Mouse (Mus musculus) kidney, embryonic 14.5 days (tissue): Measurements from ENCODE around the gene Cdh22. TPM values are rescaled to one million over a fixed set of nuclear protein-coding genes. Genes with fewer than 3 reads are reported as not detected.

Experiments used
- ATAC-seq: fragments of 200-750 bp; cut with Nextera tagmentation; 2 replicates; pipeline ENCODE4 v1.8.0; 2017; ENCODE audit warnings: moderate number of reproducible peaks, mild to moderate bottlenecking, moderate TSS enrichment, moderate library complexity; ENCODE audit not compliant: low FRiP score, low TSS enrichment
- H3K27ac ChIP-seq: fragments of 300-500 bp; sonication (generic); 2 replicates; pipeline ENCODE4 v1.5.1; 2014; ENCODE audit warnings: low read depth, mild to moderate bottlenecking, low read length, moderate library complexity, mixed read lengths
- H3K27me3 ChIP-seq: fragments of 300-500 bp; sonication (generic); 2 replicates; pipeline ENCODE4 v1.6.1; 2014; ENCODE audit warnings: mild to moderate bottlenecking, low read length; ENCODE audit not compliant: control insufficient read depth, insufficient read depth
- H3K36me3 ChIP-seq: fragments of 300-500 bp; sonication (generic); 2 replicates; pipeline ENCODE4 v1.6.1; 2014; ENCODE audit warnings: low read length, mixed read lengths; ENCODE audit not compliant: control insufficient read depth, insufficient read depth
- H3K4me1 ChIP-seq: fragments of 300-500 bp; sonication (generic); 2 replicates; pipeline ENCODE4 v1.6.1; 2014; ENCODE audit warnings: low read length, mixed read lengths; ENCODE audit not compliant: control insufficient read depth, insufficient read depth
- H3K4me2 ChIP-seq: fragments of 300-500 bp; sonication (generic); replicated peaks from 2 replicates; pipeline ENCODE4 v1.6.1; 2014; ENCODE audit warnings: low read depth, mild to moderate bottlenecking, low read length
- H3K4me3 ChIP-seq: fragments of 300-500 bp; sonication (generic); 2 replicates; pipeline ENCODE4 v1.5.1; 2014; ENCODE audit warnings: mild to moderate bottlenecking, low read length
- H3K9ac ChIP-seq: fragments of 300-500 bp; sonication (generic); 2 replicates; pipeline ENCODE4 v1.6.1; 2014; ENCODE audit warnings: low read depth, mild to moderate bottlenecking, low read length, moderate library complexity
- H3K9me3 ChIP-seq: fragments of 300-500 bp; sonication (generic); 2 replicates; pipeline ENCODE4 v1.6.1; 2016; ENCODE audit warnings: low read length; ENCODE audit not compliant: control insufficient read depth
- WGBS: fragments of 180-500 bp; shearing (Covaris S2); extraction: QIAGEN DNeasy Blood & Tissue Kit; methylation state at CpG from one replicate; pipeline ENCODE4 v1.1.7; 2014; 5-methylcytosine and 5-hydroxymethylcytosine counted together
- polyA plus RNA-seq: library from polyadenylated mRNA; unstranded; fragments of >200 nt; fragmentation: Nextera tagmentation; extraction: Ambion mirVana; gene quantifications from 2 replicates; pipeline ENCODE4 v1.2.1, GENCODE M21; 2014

The Cdh22 gene
- polyA plus RNA-seq, 1 experiment from 2014 or later: 0.74 TPM

DNA sequence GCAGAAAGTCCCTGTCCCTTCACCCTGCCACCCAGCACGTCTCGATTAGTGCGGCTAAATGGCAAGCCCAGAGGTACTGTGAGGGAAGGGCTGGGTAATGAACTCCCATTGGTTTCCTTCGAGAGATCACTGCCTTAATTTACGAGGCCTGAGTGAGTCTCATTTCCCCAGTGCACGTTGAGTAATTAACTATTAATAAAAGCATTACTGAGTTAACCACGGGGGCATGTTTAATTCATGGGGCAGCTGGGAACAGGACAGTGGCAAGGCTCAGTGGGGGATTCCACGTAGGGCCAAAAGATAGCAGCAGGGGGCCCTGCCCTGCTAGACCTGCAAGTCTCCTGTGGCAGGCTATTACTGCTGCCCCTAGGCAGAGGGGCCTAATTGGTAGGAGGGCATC, 36.7 kb upstream of the Cdh22 start:
- Histone ChIP-seq H3K4me1 (peaks cover 19% of the 10 kb centered on the region), H3K4me3 (no peak overlapping the region), H3K27ac (no peak overlapping the region), H3K9me3 (no peaks in the 10 kb centered on the region), H3K4me2 (no peak overlapping the region), H3K36me3 (0 out of 2 replicates have a peak, but pooled peaks cover under 1% of the 10 kb centered on the region), H3K27me3 (peaks cover 5% of the 10 kb centered on the region; the same call in 1 of the 2 replicates), H3K9ac (no peak overlapping the region)
- ATAC-seq: no peak
- 8% methylated on average over 8 of the region's 8 CpGs for WGBS

- Histone ChIP-seq H3K4me2 (no peak overlapping the region), H3K4me1 (peaks cover 19% of the 10 kb centered on the region), H3K36me3 (no peaks in the 10 kb centered on the region), H3K27me3 (peaks cover 5% of the 10 kb centered on the region; the same call in 1 of the 2 replicates), H3K4me3 (no peak overlapping the region), H3K9me3 (no peaks in the 10 kb centered on the region), H3K27ac (no peak overlapping the region), H3K9ac (no peak overlapping the region)
- ATAC-seq: 0 out of 2 replicates have a peak, but pooled peaks have one; percentile 22
- 34% methylated on average over 7 of the region's 7 CpGs for WGBS
These were observed 36.2 kb upstream of the Cdh22 start for GRCm38 (mm10) chr2:165270858-165271257.

DNA sequence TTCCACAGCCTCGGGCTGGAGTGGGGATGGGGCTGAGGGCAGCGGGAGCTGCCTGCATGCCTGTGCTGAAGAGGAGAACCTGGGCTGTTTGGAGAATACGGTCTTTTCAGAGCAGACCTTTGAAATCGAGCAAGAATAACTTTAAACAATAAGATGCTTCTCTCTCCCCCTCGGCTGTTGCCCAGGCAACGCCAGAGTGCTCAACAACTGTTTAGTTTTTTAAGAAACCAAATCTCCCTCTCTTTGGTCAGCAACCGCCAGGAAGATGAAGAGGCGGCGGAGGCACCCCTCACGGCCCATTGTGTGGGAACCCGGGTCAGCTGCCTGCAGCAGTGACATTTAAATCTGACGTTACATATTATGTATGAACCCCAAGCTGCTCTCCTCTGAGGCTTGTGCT, 32.1 kb upstream of the Cdh22 start:
- H3K4me2 ChIP-seq: no peak overlapping the region
- WGBS: 15% methylated on average over 12 of the region's 12 CpGs
- H3K36me3 ChIP-seq: no peaks in the 10 kb centered on the region
- H3K27me3 ChIP-seq: peaks cover 18% of the 10 kb centered on the region
- H3K9me3 ChIP-seq: no peaks in the 10 kb centered on the region
- no peak overlapping the region for H3K27ac ChIP-seq
- H3K9ac ChIP-seq: no peak overlapping the region
- no peak overlapping the region for H3K4me3 ChIP-seq
- no peak for ATAC-seq
- peaks cover 9% of the 10 kb centered on the region; the same call in 1 of the 2 replicates for H3K4me1 ChIP-seq

DNA sequence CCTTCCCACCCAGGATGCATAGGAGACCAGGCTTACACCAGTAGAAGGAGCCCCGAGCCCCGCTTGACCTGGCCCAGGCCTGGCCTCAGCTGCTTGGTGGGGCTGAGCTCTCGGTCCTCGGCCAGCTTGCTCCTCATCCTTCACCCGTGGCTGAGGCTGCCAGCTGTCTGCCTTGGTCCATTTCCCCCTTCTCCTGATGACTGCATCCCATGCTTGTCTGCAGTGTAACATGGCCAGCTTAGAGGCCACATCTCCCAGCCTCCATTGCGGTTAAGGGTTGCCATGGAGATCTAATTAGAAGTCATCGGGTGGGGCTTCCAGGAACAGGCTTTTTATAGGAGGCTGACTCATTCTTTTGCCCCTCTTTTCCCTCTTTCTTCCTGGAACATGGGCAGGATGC, 29.2 kb upstream of the Cdh22 start:
- 64% methylated on average over 7 of the region's 7 CpGs for WGBS
- Histone ChIP-seq H3K27ac (no peak overlapping the region), H3K4me3 (no peak overlapping the region), H3K36me3 (no peaks in the 10 kb centered on the region), H3K9ac (no peak overlapping the region), H3K4me2 (no peak overlapping the region), H3K27me3 (peaks cover 16% of the 10 kb centered on the region), H3K9me3 (no peaks in the 10 kb centered on the region), H3K4me1 (no peaks in the 10 kb centered on the region)
- ATAC-seq: peak; percentile 20; the same call in 1 of the 2 replicates

DNA sequence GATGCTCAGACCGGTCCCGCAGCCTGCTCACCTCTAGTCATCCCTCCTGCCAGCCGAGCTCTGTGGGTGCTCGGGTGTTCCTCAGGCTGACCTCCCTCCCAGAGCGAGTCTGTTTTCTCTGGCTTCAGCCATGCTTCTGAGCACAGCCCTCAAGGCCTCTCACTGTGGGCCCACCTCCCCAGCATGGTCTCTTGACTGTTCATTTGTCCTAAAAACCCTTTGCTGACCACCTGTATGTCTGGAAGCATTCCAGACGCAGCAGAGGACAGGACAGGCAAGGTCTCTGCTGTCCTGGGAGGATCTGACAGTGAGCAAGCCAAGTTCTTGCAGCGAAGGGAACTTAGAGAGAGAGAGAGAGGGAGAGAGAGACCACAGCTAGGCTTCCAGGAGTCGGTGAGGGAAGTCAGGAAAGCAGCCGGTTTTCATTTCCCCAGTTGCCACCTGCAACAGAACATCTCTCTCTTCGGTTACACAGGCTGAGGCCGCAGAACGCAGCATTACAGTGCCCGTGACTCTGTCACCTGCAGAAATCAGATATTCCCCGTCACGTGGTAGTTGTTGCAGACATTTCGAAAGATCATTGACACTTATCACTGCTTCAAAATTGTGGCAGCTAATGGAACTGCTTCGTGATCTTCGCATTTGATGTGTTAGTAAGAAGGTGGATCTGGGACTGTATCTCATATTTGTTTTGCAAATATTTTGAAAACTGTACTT, 27.8 kb upstream of the Cdh22 start:
- ATAC-seq: no peak
- H3K9me3 ChIP-seq: no peaks in the 10 kb centered on the region
- H3K27me3 ChIP-seq: peaks cover 13% of the 10 kb centered on the region
- no peak overlapping the region for H3K9ac ChIP-seq
- H3K4me1 ChIP-seq: no peaks in the 10 kb centered on the region
- H3K4me3 ChIP-seq: no peak overlapping the region
- 61% methylated on average over 18 of the region's 18 CpGs for WGBS
- H3K27ac ChIP-seq: no peak overlapping the region
- H3K36me3 ChIP-seq: no peaks in the 10 kb centered on the region
- H3K4me2 ChIP-seq: no peak overlapping the region

GRCm38 (mm10) chr2:165259859-165260258, 25.2 kb upstream of the Cdh22 start:
- peaks cover 26% of the 10 kb centered on the region for H3K27me3 ChIP-seq

GRCm38 (mm10) chr2:165258321-165258720, 23.7 kb upstream of the Cdh22 start:
- H3K36me3 ChIP-seq: no peaks in the 10 kb centered on the region
- H3K27ac ChIP-seq: no peak overlapping the region
- H3K4me3 ChIP-seq: no peak overlapping the region
- H3K9ac ChIP-seq: no peak overlapping the region
- no peaks in the 10 kb centered on the region for H3K4me1 ChIP-seq
- no peak for ATAC-seq
- no peak overlapping the region for H3K4me2 ChIP-seq
- H3K9me3 ChIP-seq: no peaks in the 10 kb centered on the region
- H3K27me3 ChIP-seq: peaks cover 35% of the 10 kb centered on the region
- 72% methylated on average over 6 of the region's 6 CpGs for WGBS

More at GRCm38 (mm10) chr2:165259859-165260258, 25.2 kb upstream of the Cdh22 start:
- no peaks in the 10 kb centered on the region for H3K36me3 ChIP-seq
- no peak overlapping the region for H3K27ac ChIP-seq
- no peaks in the 10 kb centered on the region for H3K9me3 ChIP-seq
- no peak for ATAC-seq
- 50% methylated on average over 8 of the region's 8 CpGs for WGBS
- H3K4me1 ChIP-seq: no peaks in the 10 kb centered on the region
- no peak overlapping the region for H3K9ac ChIP-seq
- H3K4me3 ChIP-seq: no peak overlapping the region
- H3K4me2 ChIP-seq: no peak overlapping the region

GRCm38 (mm10) chr2:165257151-165257834, 22.6 kb upstream of the Cdh22 start:
- Histone ChIP-seq H3K36me3 (no peaks in the 10 kb centered on the region), H3K27me3 (peaks cover 36% of the 10 kb centered on the region), H3K4me3 (no peak overlapping the region), H3K9ac (no peak overlapping the region), H3K9me3 (no peaks in the 10 kb centered on the region), H3K4me2 (no peak overlapping the region), H3K4me1 (0 out of 2 replicates have a peak, but pooled peaks cover 3% of the 10 kb centered on the region), H3K27ac (no peak overlapping the region)
- 51% methylated on average over 11 of the region's 11 CpGs for WGBS
- no peak for ATAC-seq

DNA sequence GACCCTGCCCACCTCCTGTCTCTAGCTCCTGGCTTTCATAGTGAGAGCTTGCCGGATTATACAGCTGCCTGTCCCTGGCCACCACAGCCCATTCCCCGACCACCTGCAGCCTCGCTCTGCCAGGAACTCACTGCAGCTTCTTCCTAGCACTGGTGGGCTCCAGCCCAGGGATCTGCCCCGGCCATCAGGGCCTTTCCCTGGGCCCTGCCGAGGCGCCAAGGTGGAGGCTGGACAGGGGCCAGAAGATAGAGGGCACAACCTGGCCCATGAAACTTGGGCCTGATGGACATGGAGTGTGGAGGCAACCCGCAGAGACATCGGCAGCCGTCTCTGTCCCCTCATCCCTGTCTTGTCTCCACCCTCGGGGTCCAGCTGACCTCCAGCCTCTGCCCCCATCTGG, 21.6 kb upstream of the Cdh22 start:
- WGBS: 69% methylated on average over 10 of the region's 10 CpGs
- Histone ChIP-seq H3K4me1 (0 out of 2 replicates have a peak, but pooled peaks cover 3% of the 10 kb centered on the region), H3K9me3 (no peaks in the 10 kb centered on the region), H3K4me3 (no peak overlapping the region), H3K36me3 (no peaks in the 10 kb centered on the region), H3K27me3 (peaks cover 39% of the 10 kb centered on the region), H3K4me2 (no peak overlapping the region), H3K27ac (no peak overlapping the region), H3K9ac (no peak overlapping the region)
- no peak for ATAC-seq
